26 mouse cellular contexts compared by ENCODE assay signal in genomic region chr2:51931241-51931640, GRCm38 (mm10). TPM values are rescaled to one million over a fixed set of nuclear protein-coding genes. Genes with fewer than 3 reads are reported as not detected.
A peak's percentile ranks its signal among the peaks of the same experiment; 100 is the strongest.
DNase-seq lines count a peak whose midpoint lies in the region; ATAC-seq and TF ChIP-seq lines count a peak whose summit lies in the region.
"Had no signal": no experiment of that assay in that cellular context is flagged by ENCODE, and none has a peak within 500 bp of the region (broad histone marks: within the 10 kb centered on the region; RNA-seq: fewer than 3 reads in every experiment).

No protein-coding gene starts in this region.

- H3K27me3 ChIP-seq in kidney, postnatal 0 days (ENCODE audit: insufficient read depth, low read length): no peaks in the 10 kb centered on the region
- H3K27me3 ChIP-seq in kidney, embryonic 16.5 days (ENCODE audit: insufficient read depth, low read length): no peaks in the 10 kb centered on the region
- H3K27me3 ChIP-seq: CH12.LX; heart, embryonic 12.5 days; heart, embryonic 15.5 days; intestine, embryonic 15.5 days had no signal

- no peak overlapping the region for H3K9ac ChIP-seq in kidney, postnatal 0 days (ENCODE audit: low read depth, low read length)
- H3K9ac ChIP-seq in kidney, embryonic 16.5 days (replicated peaks; ENCODE audit: low read length): no peak overlapping the region
- H3K9ac ChIP-seq: forebrain, embryonic 13.5 days; heart, embryonic 12.5 days; heart, embryonic 15.5 days; hindbrain, embryonic 13.5 days; intestine, embryonic 15.5 days had no signal

- H3K36me3 ChIP-seq in kidney, postnatal 0 days (ENCODE audit: insufficient read depth, low read length): no peaks in the 10 kb centered on the region
- H3K36me3 ChIP-seq in kidney, embryonic 16.5 days (ENCODE audit: insufficient read depth, low read length): no peaks in the 10 kb centered on the region
- H3K36me3 ChIP-seq: heart, embryonic 15.5 days; hindbrain, embryonic 10.5 days; hindbrain, embryonic 13.5 days; intestine, embryonic 15.5 days had no signal

- ATAC-seq in kidney, postnatal 0 days (replicated peaks; ENCODE audit: low FRiP score, low read depth): no peak
- ATAC-seq in kidney, embryonic 16.5 days (ENCODE audit: low FRiP score, low TSS enrichment): no peak
- ATAC-seq in neutrophil, adult 5-6 weeks (ENCODE audit: extremely low read depth, insufficient number of reproducible peaks, low FRiP score, poor library complexity, severe bottlenecking): peak; percentile 19; the same call in 1 of the 2 replicates
- ATAC-seq: activated CD4-positive, CD25-positive, alpha-beta regulatory T cell, adult 4 months; forebrain, embryonic 13.5 days; forebrain, embryonic 16.5 days; hindbrain, embryonic 16.5 days; intestine, embryonic 15.5 days had no signal

- H3K27ac ChIP-seq in kidney, postnatal 0 days: no peak overlapping the region
- no peak overlapping the region for H3K27ac ChIP-seq in kidney, embryonic 16.5 days (ENCODE audit: low read length)
- H3K27ac ChIP-seq: forebrain, embryonic 10.5 days; forebrain, embryonic 13.5 days; heart, embryonic 15.5 days; hindbrain, embryonic 10.5 days; hindbrain, embryonic 13.5 days; intestine, embryonic 15.5 days had no signal

- H3K4me1 ChIP-seq in kidney, postnatal 0 days (replicated peaks; ENCODE audit: insufficient read depth, low read length): no peaks in the 10 kb centered on the region
- H3K4me1 ChIP-seq in kidney, embryonic 16.5 days (ENCODE audit: insufficient read depth, low read length): 0 out of 2 replicates have a peak, but pooled peaks cover 3% of the 10 kb centered on the region

- no peak for TF ChIP-seq CTCF in kidney, postnatal 0 days (IDR thresholded peaks at IDR 0.05; ENCODE audit: low read depth)

- H3K4me2 ChIP-seq in kidney, postnatal 0 days (ENCODE audit: low read length): peak overlapping the region; percentile 31
- no peak overlapping the region for H3K4me2 ChIP-seq in kidney, embryonic 16.5 days (replicated peaks; ENCODE audit: low read depth, low read length)
- H3K4me2 ChIP-seq: forebrain, embryonic 13.5 days; heart, embryonic 12.5 days; heart, embryonic 15.5 days; hindbrain, embryonic 13.5 days; intestine, embryonic 15.5 days had no signal

- WGBS in kidney, postnatal 0 days: 55% methylated on average over 7 of the region's 7 CpGs
- WGBS in kidney, embryonic 16.5 days: 64% methylated on average over 7 of the region's 7 CpGs

- DNase-seq in kidney, postnatal 0 days (ENCODE audit: low spot score): no peak
- peak; percentile 23 to 25 for DNase-seq in B cell, adult 2 months
- no peak for DNase-seq in cerebellum, adult 11-12 months
- DNase-seq in natural killer cell, adult 2 months (ENCODE audit: low spot score in 2 of 2): no peak
- DNase-seq: adrenal gland, adult 8-10 months; adrenal gland, postnatal 25 days; cerebellum, adult 18-20 months; cerebellum, adult 9-10 months; cerebellum, postnatal 14 days; gastrocnemius, postnatal 10 days; gastrocnemius, postnatal 36 days; heart, postnatal 10 days; heart, postnatal 36 days had no signal

- no peaks in the 10 kb centered on the region for H3K9me3 ChIP-seq in kidney, postnatal 0 days (replicated peaks; ENCODE audit: low read length)
- no peaks in the 10 kb centered on the region for H3K9me3 ChIP-seq in kidney, embryonic 16.5 days (ENCODE audit: low read length)
- H3K9me3 ChIP-seq: forebrain, embryonic 10.5 days; forebrain, embryonic 13.5 days; heart, embryonic 12.5 days; heart, embryonic 15.5 days; hindbrain, embryonic 10.5 days; hindbrain, embryonic 13.5 days; intestine, embryonic 15.5 days had no signal

- H3K4me3 ChIP-seq in kidney, postnatal 0 days (replicated peaks; ENCODE audit: low read depth, low read length): no peak overlapping the region
- no peak overlapping the region for H3K4me3 ChIP-seq in kidney, embryonic 16.5 days (ENCODE audit: low read length)
- H3K4me3 ChIP-seq: forebrain, embryonic 10.5 days; forebrain, embryonic 13.5 days; heart, embryonic 12.5 days; heart, embryonic 15.5 days; hindbrain, embryonic 10.5 days; hindbrain, embryonic 13.5 days; intestine, embryonic 15.5 days had no signal

RNA-seq across cellular contexts. Expression of gene Rbm43, which starts 3.7 kb away (rescaled TPM):
- polyA plus RNA-seq in kidney, postnatal 0 days (2015; fragmentation: Nextera tagmentation; extraction: Ambion mirVana): 13.1 and 14.8 TPM in 2 replicates
- 13.6 and 14.9 TPM in 2 replicates for polyA plus RNA-seq in kidney, embryonic 16.5 days (2015; fragmentation: Nextera tagmentation; extraction: Ambion mirVana)
- total RNA-seq in neutrophil, adult 5-6 weeks (2017): 34.3 and 40.2 TPM in 2 replicates

RNA-seq across cellular contexts. Expression of gene Nmi, which starts 42.1 kb away (rescaled TPM):
- polyA plus RNA-seq in kidney, postnatal 0 days (2015; fragmentation: Nextera tagmentation; extraction: Ambion mirVana): 34.3 and 35.8 TPM in 2 replicates
- 15.7 and 18.7 TPM in 2 replicates for polyA plus RNA-seq in kidney, embryonic 16.5 days (2015; fragmentation: Nextera tagmentation; extraction: Ambion mirVana)
- 89.3 and 93.8 TPM in 2 replicates for total RNA-seq in neutrophil, adult 5-6 weeks (2017)

Comparison
In these comparisons a context has a peak if more than half of its experiments do, and no peak if none do; other contexts are left out.
1. DNase-seq: peak in B cell, adult 2 months (2 of 2); none in kidney, postnatal 0 days (single experiment), cerebellum, adult 11-12 months (single experiment) and natural killer cell, adult 2 months (0 of 2).